Mouse (Mus musculus): ENCODE measurements around the gene Bri3bp. TPM values are rescaled to one million over a fixed set of nuclear protein-coding genes. Genes with fewer than 3 reads are reported as not detected.

Gene Bri3bp
- polyA plus RNA-seq, 1 experiment from 2014 or later = 35.6 TPM

GRCm38 (mm10) chr5:125403481-125404465 lies 37.6 kb upstream of the Bri3bp start:
- H3K4me3 ChIP-seq = peak overlapping the region; percentile 53
- 11% methylated on average over 31 of the region's 31 CpGs for WGBS
- peak overlapping the region; percentile 84 for H3K4me2 ChIP-seq
- peaks cover 16% of the 10 kb centered on the region for H3K4me1 ChIP-seq
- H3K27ac ChIP-seq = no peak overlapping the region
- no peaks in the 10 kb centered on the region for H3K27me3 ChIP-seq
- no peaks in the 10 kb centered on the region for H3K36me3 ChIP-seq
- no peaks in the 10 kb centered on the region for H3K9me3 ChIP-seq
- H3K9ac ChIP-seq = no peak overlapping the region
- ATAC-seq (ENCODE audit: borderline replicate concordance, extremely low read depth, low FRiP score, low TSS enrichment) = no peak

GRCm38 (mm10) chr5:125404536-125404902 lies 36.8 kb upstream of the Bri3bp start:
- Histone ChIP-seq H3K4me2 (peak overlapping the region; percentile 84), H3K9ac (peak overlapping the region; percentile 53), H3K4me1 (peaks cover 21% of the 10 kb centered on the region), H3K9me3 (no peaks in the 10 kb centered on the region), H3K27me3 (no peaks in the 10 kb centered on the region), H3K27ac (peak overlapping the region; percentile 88), H3K4me3 (peak overlapping the region; percentile 53), H3K36me3 (no peaks in the 10 kb centered on the region)
- under 1% methylated on average over 7 of the region's 7 CpGs for WGBS
- ATAC-seq (ENCODE audit: borderline replicate concordance, extremely low read depth, low FRiP score, low TSS enrichment) = no peak

- under 1% methylated on average over 28 of the region's 28 CpGs for WGBS
- peak overlapping the region; percentile 53 for H3K4me3 ChIP-seq
- no peaks in the 10 kb centered on the region for H3K9me3 ChIP-seq
- peak overlapping the region; percentile 88 for H3K27ac ChIP-seq
- peak; percentile 17; the same call in 1 of the 2 replicates for ATAC-seq (ENCODE audit: borderline replicate concordance, extremely low read depth, low FRiP score, low TSS enrichment)
- H3K9ac ChIP-seq = peak overlapping the region; percentile 53
- peaks cover 26% of the 10 kb centered on the region for H3K4me1 ChIP-seq
- peak overlapping the region; percentile 84 for H3K4me2 ChIP-seq
- H3K36me3 ChIP-seq = no peaks in the 10 kb centered on the region
- H3K27me3 ChIP-seq = no peaks in the 10 kb centered on the region
These were observed 36.3 kb upstream of the Bri3bp start for GRCm38 (mm10) chr5:125404903-125405545.

- under 1% methylated on average over 31 of the region's 31 CpGs for WGBS
- peaks cover 29% of the 10 kb centered on the region for H3K4me1 ChIP-seq
- no peaks in the 10 kb centered on the region for H3K9me3 ChIP-seq
- H3K27ac ChIP-seq = peak overlapping the region; percentile 88
- peak overlapping the region; percentile 53 for H3K9ac ChIP-seq
- H3K27me3 ChIP-seq = no peaks in the 10 kb centered on the region
- peak; percentile 63 for ATAC-seq (ENCODE audit: borderline replicate concordance, extremely low read depth, low FRiP score, low TSS enrichment)
- H3K4me3 ChIP-seq = peak overlapping the region; percentile 53
- H3K4me2 ChIP-seq = peak overlapping the region; percentile 84
- no peaks in the 10 kb centered on the region for H3K36me3 ChIP-seq
These were observed 35.7 kb upstream of the Bri3bp start for GRCm38 (mm10) chr5:125405546-125406248.

GRCm38 (mm10) chr5:125406322-125407016 lies 34.9 kb upstream of the Bri3bp start:
- H3K4me1 ChIP-seq = peaks cover 29% of the 10 kb centered on the region
- 2% methylated on average over 20 of the region's 20 CpGs for WGBS
- peak; percentile 33 for ATAC-seq (ENCODE audit: borderline replicate concordance, extremely low read depth, low FRiP score, low TSS enrichment)
- no peaks in the 10 kb centered on the region for H3K27me3 ChIP-seq
- H3K4me2 ChIP-seq = peak overlapping the region; percentile 84
- H3K9ac ChIP-seq = peak overlapping the region; percentile 53
- H3K4me3 ChIP-seq = peak overlapping the region; percentile 53
- peak overlapping the region; percentile 74 for H3K27ac ChIP-seq
- H3K9me3 ChIP-seq = no peaks in the 10 kb centered on the region
- no peaks in the 10 kb centered on the region for H3K36me3 ChIP-seq

- Histone ChIP-seq H3K4me2 (peak overlapping the region; percentile 84), H3K27me3 (no peaks in the 10 kb centered on the region), H3K27ac (peak overlapping the region; percentile 74), H3K9me3 (no peaks in the 10 kb centered on the region), H3K9ac (peak overlapping the region; percentile 53), H3K4me3 (peak overlapping the region; percentile 53), H3K36me3 (no peaks in the 10 kb centered on the region), H3K4me1 (peaks cover 29% of the 10 kb centered on the region)
- no peak for ATAC-seq (ENCODE audit: borderline replicate concordance, extremely low read depth, low FRiP score, low TSS enrichment)
- WGBS = 49% methylated on average over 13 of the region's 13 CpGs
These were observed 34.1 kb upstream of the Bri3bp start for GRCm38 (mm10) chr5:125407020-125407830.

- Histone ChIP-seq H3K9me3 (no peaks in the 10 kb centered on the region), H3K9ac (no peak overlapping the region), H3K36me3 (no peaks in the 10 kb centered on the region), H3K27ac (no peak overlapping the region), H3K4me2 (no peak overlapping the region), H3K4me1 (peaks cover 25% of the 10 kb centered on the region), H3K4me3 (no peak overlapping the region), H3K27me3 (no peaks in the 10 kb centered on the region)
- WGBS = 69% methylated on average over 14 of the region's 14 CpGs
- no peak for ATAC-seq (ENCODE audit: borderline replicate concordance, extremely low read depth, low FRiP score, low TSS enrichment)
These were observed 33.3 kb upstream of the Bri3bp start for GRCm38 (mm10) chr5:125407910-125408575.

- ATAC-seq (ENCODE audit: borderline replicate concordance, extremely low read depth, low FRiP score, low TSS enrichment) = peak; percentile 54; the same call in 1 of the 2 replicates
- under 1% methylated on average over 13 of the region's 13 CpGs for WGBS
- Histone ChIP-seq H3K36me3 (peaks cover 3% of the 10 kb centered on the region; the same call in 1 of the 2 replicates), H3K9ac (peak overlapping the region; percentile 14; the same call in 1 of the 2 replicates), H3K4me1 (peaks cover 25% of the 10 kb centered on the region), H3K4me3 (peak overlapping the region; percentile 41), H3K4me2 (peak overlapping the region; percentile 49), H3K27me3 (no peaks in the 10 kb centered on the region), H3K27ac (peak overlapping the region; percentile 38; the same call in 1 of the 2 replicates), H3K9me3 (no peaks in the 10 kb centered on the region)
These were observed 32.5 kb upstream of the Bri3bp start for GRCm38 (mm10) chr5:125408842-125409241.

- peaks cover 25% of the 10 kb centered on the region for H3K4me1 ChIP-seq
- no peaks in the 10 kb centered on the region for H3K27me3 ChIP-seq
- H3K36me3 ChIP-seq = peaks cover 8% of the 10 kb centered on the region; the same call in 1 of the 2 replicates
- peak overlapping the region; percentile 49 for H3K4me2 ChIP-seq
- peak overlapping the region; percentile 38 for H3K27ac ChIP-seq
- peak overlapping the region; percentile 41 for H3K4me3 ChIP-seq
- no peaks in the 10 kb centered on the region for H3K9me3 ChIP-seq
- H3K9ac ChIP-seq = peak overlapping the region; percentile 14; the same call in 1 of the 2 replicates
- 8% methylated on average over 20 of the region's 20 CpGs for WGBS
- ATAC-seq (ENCODE audit: borderline replicate concordance, extremely low read depth, low FRiP score, low TSS enrichment) = no peak
These were observed 31.8 kb upstream of the Bri3bp start for GRCm38 (mm10) chr5:125409348-125410090.

All from lung, embryonic 15.5 days (tissue).